Mouse (Mus musculus) embryonic facial prominence, embryonic 10.5 days (tissue): ENCODE measurements around the gene Camta1. TPM values are rescaled to one million over a fixed set of nuclear protein-coding genes. Genes with fewer than 3 reads are reported as not detected.

Source experiments
- DNase-seq: peaks from one replicate; pipeline ENCODE4 v3.0.0-alpha.2; 2017; ENCODE audit warnings: low spot score
- H3K27ac ChIP-seq: fragments of 300-500 bp; sonication (generic); replicated peaks from 2 replicates; pipeline ENCODE4 v1.5.1; 2016; ENCODE audit warnings: mild to moderate bottlenecking
- H3K27me3 ChIP-seq: fragments of 300-500 bp; sonication (generic); replicated peaks from 2 replicates; pipeline ENCODE4 v1.6.1; 2016; ENCODE audit warnings: low read depth, mild to moderate bottlenecking; ENCODE audit not compliant: poor library complexity, severe bottlenecking
- H3K36me3 ChIP-seq: fragments of 300-500 bp; sonication (generic); replicated peaks from 2 replicates; pipeline ENCODE4 v1.6.1; 2016; ENCODE audit warnings: mild to moderate bottlenecking, moderate library complexity
- H3K4me1 ChIP-seq: fragments of 300-500 bp; sonication (generic); 2 replicates; pipeline ENCODE4 v1.6.1; 2016
- H3K4me3 ChIP-seq: fragments of 300-500 bp; sonication (generic); 2 replicates; pipeline ENCODE4 v1.5.1; 2016; ENCODE audit warnings: mild to moderate bottlenecking, moderate library complexity
- H3K9me3 ChIP-seq: fragments of 300-500 bp; sonication (generic); 2 replicates; pipeline ENCODE4 v1.6.1; 2016; ENCODE audit warnings: mild to moderate bottlenecking
- WGBS: fragments of 180-500 bp; shearing (Covaris S2); methylation state at CpG from one replicate; pipeline ENCODE4 v1.1.7; 2016; 5-methylcytosine and 5-hydroxymethylcytosine counted together
- polyA plus RNA-seq: library from polyadenylated mRNA; unstranded; fragments of >200 nt; fragmentation: Nextera tagmentation; extraction: Ambion mirVana; gene quantifications from 2 replicates; pipeline ENCODE4 v1.2.1, GENCODE M21; 2016

The Camta1 gene
- polyA plus RNA-seq, 1 experiment from 2014 or later: 110 TPM

GRCm38 (mm10) chr4:151418344-151418875 is 443.3 kb downstream of the Camta1 start:
- Histone ChIP-seq H3K4me1 (peaks cover 11% of the 10 kb centered on the region), H3K4me3 (no peak overlapping the region), H3K27me3 (0 out of 2 replicates have a peak, but pooled peaks cover 3% of the 10 kb centered on the region), H3K27ac (no peak overlapping the region), H3K9me3 (no peaks in the 10 kb centered on the region), H3K36me3 (no peaks in the 10 kb centered on the region)
- WGBS: 66% methylated on average over 14 of the region's 14 CpGs
- DNase-seq: no peak

GRCm38 (mm10) chr4:151415812-151416211 is 445.9 kb downstream of the Camta1 start:
- Histone ChIP-seq H3K4me3 (no peak overlapping the region), H3K4me1 (peaks cover 25% of the 10 kb centered on the region)
- WGBS: 86% methylated on average over 4 of the region's 4 CpGs

GRCm38 (mm10) chr4:151415376-151415775 is 446.3 kb downstream of the Camta1 start:
- Histone ChIP-seq H3K9me3 (no peaks in the 10 kb centered on the region), H3K27ac (no peak overlapping the region), H3K36me3 (no peaks in the 10 kb centered on the region), H3K27me3 (peaks cover 12% of the 10 kb centered on the region; the same call in 1 of the 2 replicates), H3K4me3 (no peak overlapping the region), H3K4me1 (peaks cover 25% of the 10 kb centered on the region)
- 94% methylated on average over 16 of the region's 16 CpGs for WGBS
- no peak for DNase-seq

More at GRCm38 (mm10) chr4:151415812-151416211, 445.9 kb downstream of the Camta1 start:
- no peaks in the 10 kb centered on the region for H3K9me3 ChIP-seq
- peaks cover 14% of the 10 kb centered on the region; the same call in 1 of the 2 replicates for H3K27me3 ChIP-seq
- no peak for DNase-seq
- H3K27ac ChIP-seq: no peak overlapping the region
- H3K36me3 ChIP-seq: no peaks in the 10 kb centered on the region

- 91% methylated on average over 7 of the region's 7 CpGs for WGBS
- H3K36me3 ChIP-seq: no peaks in the 10 kb centered on the region
These were observed 446.7 kb downstream of the Camta1 start for GRCm38 (mm10) chr4:151414952-151415351.

GRCm38 (mm10) chr4:151411641-151412061 is 450.0 kb downstream of the Camta1 start:
- H3K27ac ChIP-seq: no peak overlapping the region
- H3K4me1 ChIP-seq: peaks cover 19% of the 10 kb centered on the region
- WGBS: 38% methylated on average over 14 of the region's 14 CpGs
- peaks cover 11% of the 10 kb centered on the region; the same call in 1 of the 2 replicates for H3K27me3 ChIP-seq
- H3K4me3 ChIP-seq: 0 out of 2 replicates have a peak overlapping the region, but pooled peaks have one; percentile 4
- no peaks in the 10 kb centered on the region for H3K36me3 ChIP-seq
- no peak for DNase-seq
- no peaks in the 10 kb centered on the region; the same call in 1 of the 2 replicates for H3K9me3 ChIP-seq

More at GRCm38 (mm10) chr4:151414952-151415351, 446.7 kb downstream of the Camta1 start:
- peaks cover 11% of the 10 kb centered on the region; the same call in 1 of the 2 replicates for H3K27me3 ChIP-seq
- H3K4me1 ChIP-seq: peaks cover 25% of the 10 kb centered on the region
- no peak for DNase-seq
- no peak overlapping the region for H3K27ac ChIP-seq
- H3K4me3 ChIP-seq: no peak overlapping the region
- H3K9me3 ChIP-seq: no peaks in the 10 kb centered on the region

GRCm38 (mm10) chr4:151411016-151411415 is 450.7 kb downstream of the Camta1 start:
- Histone ChIP-seq H3K27me3 (peaks cover 11% of the 10 kb centered on the region; the same call in 1 of the 2 replicates), H3K4me1 (peaks cover 19% of the 10 kb centered on the region), H3K4me3 (no peak overlapping the region), H3K27ac (no peak overlapping the region), H3K9me3 (no peaks in the 10 kb centered on the region; the same call in 1 of the 2 replicates), H3K36me3 (no peaks in the 10 kb centered on the region)
- WGBS: 69% methylated on average over 3 of the region's 3 CpGs
- no peak for DNase-seq

GRCm38 (mm10) chr4:151409291-151409690 is 452.4 kb downstream of the Camta1 start:
- Histone ChIP-seq H3K4me1 (peaks cover 27% of the 10 kb centered on the region), H3K9me3 (no peaks in the 10 kb centered on the region; the same call in 1 of the 2 replicates), H3K27me3 (peaks cover 11% of the 10 kb centered on the region; the same call in 1 of the 2 replicates), H3K36me3 (no peaks in the 10 kb centered on the region), H3K27ac (no peak overlapping the region), H3K4me3 (no peak overlapping the region)
- 75% methylated on average over 6 of the region's 6 CpGs for WGBS
- DNase-seq: no peak

- peaks cover 28% of the 10 kb centered on the region for H3K4me1 ChIP-seq
- H3K9me3 ChIP-seq: no peaks in the 10 kb centered on the region; the same call in 1 of the 2 replicates
- peaks cover 11% of the 10 kb centered on the region; the same call in 1 of the 2 replicates for H3K27me3 ChIP-seq
- WGBS: 51% methylated on average over 8 of the region's 8 CpGs
- no peak overlapping the region for H3K27ac ChIP-seq
- no peak for DNase-seq
- no peaks in the 10 kb centered on the region for H3K36me3 ChIP-seq
- H3K4me3 ChIP-seq: no peak overlapping the region
These were observed 452.9 kb downstream of the Camta1 start for GRCm38 (mm10) chr4:151408811-151409210.

GRCm38 (mm10) chr4:151408246-151408645 is 453.4 kb downstream of the Camta1 start:
- no peaks in the 10 kb centered on the region; the same call in 1 of the 2 replicates for H3K9me3 ChIP-seq
- 93% methylated on average over 4 of the region's 4 CpGs for WGBS
- no peaks in the 10 kb centered on the region for H3K36me3 ChIP-seq
- H3K4me3 ChIP-seq: no peak overlapping the region
- no peak overlapping the region for H3K27ac ChIP-seq
- peaks cover 28% of the 10 kb centered on the region for H3K4me1 ChIP-seq
- H3K27me3 ChIP-seq: peaks cover 11% of the 10 kb centered on the region; the same call in 1 of the 2 replicates
- no peak for DNase-seq

GRCm38 (mm10) chr4:151407129-151407528 is 454.5 kb downstream of the Camta1 start:
- WGBS: 96% methylated on average over 2 of the region's 2 CpGs
- no peaks in the 10 kb centered on the region for H3K36me3 ChIP-seq
- no peak for DNase-seq
- H3K9me3 ChIP-seq: no peaks in the 10 kb centered on the region; the same call in 1 of the 2 replicates
- no peak overlapping the region for H3K27ac ChIP-seq
- H3K4me1 ChIP-seq: peaks cover 22% of the 10 kb centered on the region
- peaks cover 3% of the 10 kb centered on the region; the same call in 1 of the 2 replicates for H3K27me3 ChIP-seq
- no peak overlapping the region for H3K4me3 ChIP-seq

GRCm38 (mm10) chr4:151404581-151405256 is 457.0 kb downstream of the Camta1 start:
- no peaks in the 10 kb centered on the region for H3K27me3 ChIP-seq
- H3K9me3 ChIP-seq: no peaks in the 10 kb centered on the region; the same call in 1 of the 2 replicates
- 76% methylated on average over 17 of the region's 17 CpGs for WGBS
- no peak overlapping the region for H3K4me3 ChIP-seq
- no peaks in the 10 kb centered on the region for H3K36me3 ChIP-seq
- DNase-seq: peak; percentile 24
- H3K4me1 ChIP-seq: peaks cover 14% of the 10 kb centered on the region
- H3K27ac ChIP-seq: no peak overlapping the region

GRCm38 (mm10) chr4:151401685-151402397 is 459.8 kb downstream of the Camta1 start:
- DNase-seq: no peak
- Histone ChIP-seq H3K36me3 (no peaks in the 10 kb centered on the region), H3K4me1 (peaks cover 9% of the 10 kb centered on the region), H3K27me3 (no peaks in the 10 kb centered on the region), H3K9me3 (no peaks in the 10 kb centered on the region; the same call in 1 of the 2 replicates), H3K27ac (no peak overlapping the region), H3K4me3 (no peak overlapping the region)
- WGBS: 91% methylated on average over 22 of the region's 22 CpGs
